Mouse (Mus musculus): ENCODE data around the gene A830005F24Rik. TPM values are rescaled to one million over a fixed set of nuclear protein-coding genes. Genes with fewer than 3 reads are reported as not detected.

The A830005F24Rik gene
- polyA plus RNA-seq, 1 experiment from 2014 or later, result 0.80 TPM

DNA sequence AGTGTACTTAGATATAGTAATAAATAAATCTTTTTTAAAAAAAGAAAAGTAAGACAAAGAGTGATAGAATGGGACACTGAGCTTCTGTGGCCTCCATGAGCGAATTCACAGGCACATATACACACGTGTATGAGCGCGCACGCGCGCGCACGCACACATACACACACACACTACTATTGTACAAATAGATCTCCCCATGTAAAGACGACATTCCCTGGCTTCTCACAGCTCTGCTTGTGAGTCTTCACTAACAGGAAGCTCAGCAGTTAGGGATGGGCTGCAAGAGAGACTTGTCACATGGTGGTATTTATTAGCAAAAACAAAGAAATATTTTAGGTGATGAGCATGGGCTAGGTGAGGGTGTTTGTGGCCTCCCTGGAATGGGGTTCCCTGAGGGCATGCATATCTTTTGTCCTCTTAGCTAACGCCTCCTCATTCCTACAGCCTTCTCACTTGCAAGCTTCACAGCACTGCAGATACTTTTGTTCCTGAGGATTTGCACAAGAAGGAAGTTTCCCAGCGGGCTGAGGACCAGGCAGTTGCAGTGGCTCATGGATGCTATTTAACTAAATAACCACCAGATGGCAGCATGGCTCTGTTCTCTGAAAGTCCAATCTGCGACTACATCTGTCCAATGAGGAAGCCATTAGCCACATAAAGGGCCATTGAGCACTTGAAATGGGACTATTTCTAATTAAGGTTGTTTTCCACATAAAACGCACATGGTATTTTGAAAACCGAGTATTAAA, 14.9 kb downstream of the A830005F24Rik start:
- H3K4me2 ChIP-seq (ENCODE audit: low read length), result no peak overlapping the region
- no peak overlapping the region for H3K27ac ChIP-seq (replicated peaks in 1 of 2; ENCODE audit: control insufficient read depth in 1 of 2, insufficient read depth in 1 of 2, low read depth in 2 of 2, low read length in 2 of 2)
- peaks cover 8% of the 10 kb centered on the region for H3K36me3 ChIP-seq (ENCODE audit: control insufficient read depth, insufficient read depth, low read length)
- H3K4me3 ChIP-seq (ENCODE audit: control insufficient read depth in 1 of 2, insufficient read depth in 1 of 2, low read depth in 1 of 2, low read length in 2 of 2), result no peak overlapping the region
- no peaks in the 10 kb centered on the region for H3K27me3 ChIP-seq (ENCODE audit: control insufficient read depth, insufficient read depth, low read length)
- no peaks in the 10 kb centered on the region for H3K9me3 ChIP-seq (ENCODE audit: control insufficient read depth, low read length)
- peak; percentile 32; the same call in 1 of the 2 replicates for ATAC-seq (ENCODE audit: insufficient number of reproducible peaks, insufficient read depth, low FRiP score, low read depth)
- no peaks in the 10 kb centered on the region for H3K4me1 ChIP-seq (ENCODE audit: control insufficient read depth in 2 of 2, insufficient read depth in 2 of 2, low read length in 2 of 2)
- no peak overlapping the region for H3K9ac ChIP-seq (ENCODE audit: low read length)
- WGBS, result 50% methylated on average over 15 of the region's 15 CpGs

DNA sequence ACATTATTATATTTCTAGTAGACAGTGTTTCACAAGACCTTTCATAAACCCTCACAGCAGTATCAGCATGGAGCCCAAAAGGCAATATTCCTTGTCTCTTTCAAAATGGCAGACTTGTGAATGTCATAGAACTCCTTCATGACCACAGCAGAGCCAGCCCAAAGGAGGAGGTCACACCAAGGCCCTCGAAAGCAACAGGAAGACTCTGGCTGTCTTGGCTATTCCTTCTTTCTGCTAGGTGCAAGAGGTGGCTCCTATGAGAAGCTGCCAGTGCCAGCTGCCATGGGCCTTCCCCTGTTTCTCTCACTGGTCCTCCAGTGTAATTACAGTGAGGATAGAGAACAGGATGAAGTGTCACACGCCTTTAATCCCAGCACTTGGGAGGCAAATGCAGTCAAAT, 15.7 kb downstream of the A830005F24Rik start:
- Histone ChIP-seq H3K4me1 (ENCODE audit: control insufficient read depth in 2 of 2, insufficient read depth in 2 of 2, low read length in 2 of 2) (no peaks in the 10 kb centered on the region), H3K36me3 (ENCODE audit: control insufficient read depth, insufficient read depth, low read length) (peaks cover 14% of the 10 kb centered on the region), H3K4me2 (ENCODE audit: low read length) (no peak overlapping the region), H3K9me3 (ENCODE audit: control insufficient read depth, low read length) (no peaks in the 10 kb centered on the region), H3K27me3 (ENCODE audit: control insufficient read depth, insufficient read depth, low read length) (no peaks in the 10 kb centered on the region), H3K4me3 (ENCODE audit: control insufficient read depth in 1 of 2, insufficient read depth in 1 of 2, low read depth in 1 of 2, low read length in 2 of 2) (no peak overlapping the region), H3K9ac (ENCODE audit: low read length) (no peak overlapping the region), H3K27ac (replicated peaks in 1 of 2; ENCODE audit: control insufficient read depth in 1 of 2, insufficient read depth in 1 of 2, low read depth in 2 of 2, low read length in 2 of 2) (no peak overlapping the region)
- WGBS, result 34% methylated on average over 2 of the region's 2 CpGs
- no peak for ATAC-seq (ENCODE audit: insufficient number of reproducible peaks, insufficient read depth, low FRiP score, low read depth)

DNA sequence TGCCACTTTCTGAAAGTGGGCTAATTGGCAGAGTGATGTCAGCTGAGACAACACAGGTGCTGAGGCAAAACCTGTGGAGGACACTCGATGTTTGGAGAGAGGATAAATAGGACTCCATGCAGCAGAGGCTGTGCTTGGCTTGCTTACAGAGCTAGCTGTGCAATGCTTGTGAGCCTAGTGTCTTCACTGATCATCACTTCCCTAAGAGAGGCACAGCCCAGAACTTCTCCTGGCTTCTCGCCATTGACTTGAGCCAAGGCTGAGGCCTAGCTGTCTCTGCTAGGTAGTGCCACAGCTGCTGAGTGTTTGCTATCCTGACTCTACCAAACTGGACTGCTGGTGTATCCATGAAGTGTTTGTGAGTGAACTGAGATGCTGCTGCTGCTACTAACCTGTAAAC, 17.3 kb downstream of the A830005F24Rik start:
- Histone ChIP-seq H3K27ac (replicated peaks in 1 of 2; ENCODE audit: control insufficient read depth in 1 of 2, insufficient read depth in 1 of 2, low read depth in 2 of 2, low read length in 2 of 2) (no peak overlapping the region), H3K9me3 (ENCODE audit: control insufficient read depth, low read length) (no peaks in the 10 kb centered on the region), H3K4me3 (ENCODE audit: control insufficient read depth in 1 of 2, insufficient read depth in 1 of 2, low read depth in 1 of 2, low read length in 2 of 2) (no peak overlapping the region), H3K9ac (ENCODE audit: low read length) (no peak overlapping the region), H3K36me3 (ENCODE audit: control insufficient read depth, insufficient read depth, low read length) (peaks cover 30% of the 10 kb centered on the region), H3K4me2 (ENCODE audit: low read length) (no peak overlapping the region), H3K4me1 (ENCODE audit: control insufficient read depth in 2 of 2, insufficient read depth in 2 of 2, low read length in 2 of 2) (no peaks in the 10 kb centered on the region), H3K27me3 (ENCODE audit: control insufficient read depth, insufficient read depth, low read length) (no peaks in the 10 kb centered on the region)
- no peak for ATAC-seq (ENCODE audit: insufficient number of reproducible peaks, insufficient read depth, low FRiP score, low read depth)
- WGBS, result 60% methylated on average over 2 of the region's 2 CpGs

DNA sequence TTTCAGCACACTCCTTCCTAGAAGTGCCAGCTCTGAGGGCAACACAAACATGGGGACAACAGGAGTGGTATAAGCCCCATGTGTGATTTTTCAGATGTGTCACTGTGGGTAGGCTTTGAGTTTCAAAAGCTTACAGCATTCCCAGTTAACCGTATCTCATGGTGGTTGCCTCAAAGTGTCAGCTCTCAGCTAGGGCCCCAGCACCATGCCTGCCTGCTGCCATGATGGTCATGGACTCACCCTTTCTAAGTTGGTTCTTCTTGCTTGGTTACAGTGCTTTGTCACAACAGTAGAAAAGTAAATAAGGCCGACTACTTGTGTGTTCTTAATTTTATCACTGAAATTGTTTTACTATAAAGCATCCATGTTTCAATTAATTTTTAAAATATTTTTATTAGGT, 18.1 kb downstream of the A830005F24Rik start:
- no peak for ATAC-seq (ENCODE audit: insufficient number of reproducible peaks, insufficient read depth, low FRiP score, low read depth)

DNA sequence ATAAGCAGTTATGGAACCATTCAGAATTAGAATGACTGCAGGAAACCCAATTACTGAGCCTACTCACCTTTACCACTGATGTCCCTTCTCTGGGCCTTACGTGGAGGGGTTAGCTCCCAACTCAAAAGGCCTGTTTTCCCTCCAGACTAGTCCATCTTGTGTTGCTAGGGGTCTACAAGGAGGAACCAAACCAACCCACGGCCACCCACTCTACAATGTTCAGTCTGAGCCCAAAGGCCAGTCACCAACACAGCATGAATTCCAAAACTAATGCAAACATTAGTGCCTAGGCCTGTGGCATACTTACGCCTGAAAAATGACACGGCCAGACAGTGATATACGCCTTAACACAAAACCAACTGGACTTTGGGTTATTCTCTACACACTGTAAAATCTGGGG, 20.1 kb downstream of the A830005F24Rik start:
- Histone ChIP-seq H3K36me3 (ENCODE audit: control insufficient read depth, insufficient read depth, low read length) (peaks cover 56% of the 10 kb centered on the region), H3K9me3 (ENCODE audit: control insufficient read depth, low read length) (no peaks in the 10 kb centered on the region), H3K27ac (replicated peaks in 1 of 2; ENCODE audit: control insufficient read depth in 1 of 2, insufficient read depth in 1 of 2, low read depth in 2 of 2, low read length in 2 of 2) (no peak overlapping the region), H3K9ac (ENCODE audit: low read length) (no peak overlapping the region), H3K4me3 (ENCODE audit: control insufficient read depth in 1 of 2, insufficient read depth in 1 of 2, low read depth in 1 of 2, low read length in 2 of 2) (no peak overlapping the region), H3K4me1 (ENCODE audit: control insufficient read depth in 2 of 2, insufficient read depth in 2 of 2, low read length in 2 of 2) (no peaks in the 10 kb centered on the region), H3K27me3 (ENCODE audit: control insufficient read depth, insufficient read depth, low read length) (no peaks in the 10 kb centered on the region), H3K4me2 (ENCODE audit: low read length) (no peak overlapping the region)
- 86% methylated on average over 5 of the region's 5 CpGs for WGBS
- no peak for ATAC-seq (ENCODE audit: insufficient number of reproducible peaks, insufficient read depth, low FRiP score, low read depth)

More for the DNA sequence above, 18.1 kb downstream of the A830005F24Rik start:
- WGBS, result 66% methylated on average over 2 of the region's 2 CpGs
- H3K9ac ChIP-seq (ENCODE audit: low read length), result no peak overlapping the region
- H3K9me3 ChIP-seq (ENCODE audit: control insufficient read depth, low read length), result no peaks in the 10 kb centered on the region
- H3K36me3 ChIP-seq (ENCODE audit: control insufficient read depth, insufficient read depth, low read length), result peaks cover 37% of the 10 kb centered on the region
- no peak overlapping the region for H3K4me3 ChIP-seq (ENCODE audit: control insufficient read depth in 1 of 2, insufficient read depth in 1 of 2, low read depth in 1 of 2, low read length in 2 of 2)
- H3K4me1 ChIP-seq (ENCODE audit: control insufficient read depth in 2 of 2, insufficient read depth in 2 of 2, low read length in 2 of 2), result no peaks in the 10 kb centered on the region
- H3K27me3 ChIP-seq (ENCODE audit: control insufficient read depth, insufficient read depth, low read length), result no peaks in the 10 kb centered on the region
- H3K4me2 ChIP-seq (ENCODE audit: low read length), result no peak overlapping the region
- H3K27ac ChIP-seq (replicated peaks in 1 of 2; ENCODE audit: control insufficient read depth in 1 of 2, insufficient read depth in 1 of 2, low read depth in 2 of 2, low read length in 2 of 2), result no peak overlapping the region

DNA sequence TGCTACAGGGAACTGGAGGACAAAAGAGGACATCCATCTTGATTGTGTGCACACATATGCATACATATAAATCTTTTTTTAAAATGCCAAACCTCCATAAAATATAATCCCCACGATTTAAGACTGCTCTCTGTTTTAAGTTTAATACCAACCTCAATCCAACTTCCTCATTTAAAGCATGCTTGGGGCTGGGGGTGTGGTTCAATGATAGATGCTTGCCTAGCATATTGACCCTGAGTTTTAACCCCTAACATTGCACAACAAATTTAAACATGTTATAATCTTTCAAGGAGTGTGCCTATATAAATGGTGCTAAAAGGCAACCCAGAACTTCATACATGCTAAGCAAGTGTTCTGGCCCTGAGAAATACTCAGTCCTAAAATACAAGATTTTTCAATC, 27.1 kb downstream of the A830005F24Rik start:
- ATAC-seq (ENCODE audit: insufficient number of reproducible peaks, insufficient read depth, low FRiP score, low read depth), result no peak
- H3K27me3 ChIP-seq (ENCODE audit: control insufficient read depth, insufficient read depth, low read length), result no peaks in the 10 kb centered on the region
- H3K27ac ChIP-seq (replicated peaks in 1 of 2; ENCODE audit: control insufficient read depth in 1 of 2, insufficient read depth in 1 of 2, low read depth in 2 of 2, low read length in 2 of 2), result no peak overlapping the region
- H3K36me3 ChIP-seq (ENCODE audit: control insufficient read depth, insufficient read depth, low read length), result peaks cover 28% of the 10 kb centered on the region
- 68% methylated on average over 1 of the region's 1 CpGs for WGBS
- H3K4me3 ChIP-seq (ENCODE audit: control insufficient read depth in 1 of 2, insufficient read depth in 1 of 2, low read depth in 1 of 2, low read length in 2 of 2), result peak overlapping the region in 1 of 2 experiments; percentile 3; a peak in 1 of 4 replicates
- no peaks in the 10 kb centered on the region for H3K9me3 ChIP-seq (ENCODE audit: control insufficient read depth, low read length)
- peaks cover 3 to 43% of the 10 kb centered on the region in 2 experiments; a peak in 3 of 4 replicates for H3K4me1 ChIP-seq (ENCODE audit: control insufficient read depth in 2 of 2, insufficient read depth in 2 of 2, low read length in 2 of 2)
- H3K9ac ChIP-seq (ENCODE audit: low read length), result no peak overlapping the region
- peak overlapping the region; percentile 19 for H3K4me2 ChIP-seq (ENCODE audit: low read length)

DNA sequence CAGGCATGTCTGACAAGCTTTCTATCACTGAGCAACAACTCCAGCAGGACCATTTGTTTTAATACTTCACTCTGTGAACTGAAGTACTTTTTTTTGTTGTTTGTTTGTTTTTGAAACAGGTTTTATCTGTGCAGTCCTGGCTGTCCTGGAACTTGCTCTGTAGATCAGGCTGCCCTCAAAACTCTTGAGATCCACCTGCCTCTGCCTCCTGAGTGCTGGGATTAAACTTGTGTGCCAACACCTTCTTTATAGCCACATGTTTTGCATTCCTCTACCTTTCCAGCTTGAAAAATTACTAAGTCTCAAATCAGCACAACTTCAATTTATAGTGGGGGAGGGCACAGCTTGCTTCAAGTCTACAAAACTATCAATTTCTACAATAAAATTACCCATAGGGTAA, 31.0 kb downstream of the A830005F24Rik start:
- Histone ChIP-seq H3K9ac (ENCODE audit: low read length) (peak overlapping the region; percentile 92; the same call in 1 of the 2 replicates), H3K4me1 (ENCODE audit: control insufficient read depth in 2 of 2, insufficient read depth in 2 of 2, low read length in 2 of 2) (peaks cover 4 to 43% of the 10 kb centered on the region in 2 experiments), H3K27ac (replicated peaks in 1 of 2; ENCODE audit: control insufficient read depth in 1 of 2, insufficient read depth in 1 of 2, low read depth in 2 of 2, low read length in 2 of 2) (0 out of 4 replicates have a peak overlapping the region, but pooled peaks of 1 of the 2 experiments have one; percentile 30), H3K4me3 (ENCODE audit: control insufficient read depth in 1 of 2, insufficient read depth in 1 of 2, low read depth in 1 of 2, low read length in 2 of 2) (peak overlapping the region; percentile 1 to 98; a peak in 3 of 4 replicates), H3K9me3 (ENCODE audit: control insufficient read depth, low read length) (no peaks in the 10 kb centered on the region), H3K4me2 (ENCODE audit: low read length) (peak overlapping the region; percentile 70), H3K27me3 (ENCODE audit: control insufficient read depth, insufficient read depth, low read length) (no peaks in the 10 kb centered on the region), H3K36me3 (ENCODE audit: control insufficient read depth, insufficient read depth, low read length) (no peaks in the 10 kb centered on the region)
- ATAC-seq (ENCODE audit: insufficient number of reproducible peaks, insufficient read depth, low FRiP score, low read depth), result no peak

Measured in heart, embryonic 14.5 days (tissue).